Mouse (Mus musculus): ENCODE measurements around the gene Bmper.

GRCm38 (mm10) chr9:23311956-23312355, 89.1 kb downstream of the Bmper start:
- TF ChIP-seq FLI1 (IDR thresholded peaks at IDR 0.05; ENCODE audit: low read length): no peak
- no peak for TF ChIP-seq GATA1 (IDR thresholded peaks at IDR 0.05; ENCODE audit: borderline replicate concordance, low read length)

Data from megakaryocyte, embryonic 14.5 days (primary cell).